Mouse (Mus musculus) intestine, postnatal 0 days (tissue): ENCODE data around the gene Hs3st1. TPM values are rescaled to one million over a fixed set of nuclear protein-coding genes. Genes with fewer than 3 reads are reported as not detected.
"Not testable (repeated sequence)": the region's sequence is repeated elsewhere in the genome, so short reads cannot be mapped to it uniquely, and the experiment has no call there.

Experiments used
- ATAC-seq: fragments of 200-750 bp; cut with Nextera tagmentation; 2 replicates; pipeline ENCODE4 v1.8.0; 2017; ENCODE audit warnings: mild to moderate bottlenecking, moderate TSS enrichment, moderate library complexity
- H3K27ac ChIP-seq: fragments of 300-500 bp; sonication (generic); 2 replicates; pipeline ENCODE4 v1.5.1; 2014; ENCODE audit warnings: mild to moderate bottlenecking, low read depth, low read length, moderate library complexity
- H3K27me3 ChIP-seq: fragments of 300-500 bp; sonication (generic); replicated peaks from 2 replicates; pipeline ENCODE4 v1.6.1; 2014; ENCODE audit warnings: low read length, mixed read lengths; ENCODE audit not compliant: control insufficient read depth, insufficient read depth
- H3K36me3 ChIP-seq: fragments of 300-500 bp; sonication (generic); 2 replicates; pipeline ENCODE4 v1.6.1; 2014; ENCODE audit warnings: mild to moderate bottlenecking, moderate library complexity; ENCODE audit not compliant: control insufficient read depth, insufficient read depth
- H3K4me1 ChIP-seq: fragments of 300-500 bp; sonication (generic); replicated peaks from 2 replicates; pipeline ENCODE4 v1.6.1; 2014; ENCODE audit warnings: antibody characterized with exemption, low read length, mixed read lengths; ENCODE audit not compliant: control insufficient read depth, insufficient read depth
- H3K4me2 ChIP-seq: fragments of 300-500 bp; sonication (generic); replicated peaks from 2 replicates; pipeline ENCODE4 v1.6.1; 2014; ENCODE audit warnings: low read depth, mild to moderate bottlenecking, moderate library complexity
- H3K4me3 ChIP-seq: fragments of 300-500 bp; sonication (generic); 2 replicates; pipeline ENCODE4 v1.5.1; 2014; ENCODE audit warnings: low read depth, low read length
- H3K9ac ChIP-seq: fragments of 300-500 bp; sonication (generic); 2 replicates; pipeline ENCODE4 v1.6.1; 2014; ENCODE audit warnings: mild to moderate bottlenecking, low read depth, low read length
- H3K9me3 ChIP-seq: fragments of 300-500 bp; sonication (generic); 2 replicates; pipeline ENCODE4 v1.6.1; 2016; ENCODE audit warnings: mixed run types; ENCODE audit not compliant: control insufficient read depth
- CTCF ChIP-seq: sonication (generic); IDR thresholded peaks from 2 replicates; pipeline ENCODE4 v1.5.1; 2016; ENCODE audit warnings: low read depth, mild to moderate bottlenecking, control low read depth, antibody characterized with exemption, moderate library complexity
- WGBS: fragments of 180-500 bp; shearing (Covaris S2); extraction: QIAGEN DNeasy Blood & Tissue Kit; methylation state at CpG from one replicate; pipeline ENCODE4 v1.1.7; 2014; 5-methylcytosine and 5-hydroxymethylcytosine counted together
- polyA plus RNA-seq: library from polyadenylated mRNA; unstranded; fragments of >200 nt; fragmentation: Nextera tagmentation; extraction: Ambion mirVana; gene quantifications from 2 replicates; pipeline ENCODE4 v1.2.1, GENCODE M21; 2015

Hs3st1 gene
- 7.9 and 8.5 TPM in 2 replicates for polyA plus RNA-seq

GRCm38 (mm10) chr5:39755375-39755774 is at the start of gene Hs3st1:
Gene Hs3st1, minus strand, starts transcription at chr5:39755475.
- H3K27me3 ChIP-seq, H3K36me3 ChIP-seq, H3K9me3 ChIP-seq, H3K4me2 ChIP-seq, H3K4me1 ChIP-seq, ATAC-seq, H3K9ac ChIP-seq, H3K27ac ChIP-seq, H3K4me3 ChIP-seq: not testable (repeated sequence)
- 95% methylated on average over 15 of the region's 15 CpGs for WGBS

GRCm38 (mm10) chr5:39804663-39805062 is 49.4 kb upstream of the Hs3st1 start:
- 80% methylated on average over 5 of the region's 5 CpGs for WGBS
- ATAC-seq: no peak
- Histone ChIP-seq H3K27me3 (no peaks in the 10 kb centered on the region), H3K4me1 (no peaks in the 10 kb centered on the region), H3K4me2 (no peak overlapping the region), H3K36me3 (no peaks in the 10 kb centered on the region), H3K4me3 (no peak overlapping the region), H3K27ac (no peak overlapping the region), H3K9me3 (no peaks in the 10 kb centered on the region), H3K9ac (no peak overlapping the region)
- TF ChIP-seq CTCF: no peak

- no peak overlapping the region for H3K4me2 ChIP-seq
- H3K4me1 ChIP-seq: no peaks in the 10 kb centered on the region
- ATAC-seq: no peak
- no peaks in the 10 kb centered on the region for H3K36me3 ChIP-seq
- no peak overlapping the region for H3K9ac ChIP-seq
- no peaks in the 10 kb centered on the region for H3K27me3 ChIP-seq
- 48% methylated on average over 3 of the region's 3 CpGs for WGBS
- H3K4me3 ChIP-seq: no peak overlapping the region
- H3K9me3 ChIP-seq: no peaks in the 10 kb centered on the region
- TF ChIP-seq CTCF: no peak
- no peak overlapping the region for H3K27ac ChIP-seq
Measured at GRCm38 (mm10) chr5:39803941-39804340, 48.7 kb upstream of the Hs3st1 start.

- no peak overlapping the region for H3K9ac ChIP-seq
- TF ChIP-seq CTCF: no peak
- H3K36me3 ChIP-seq: no peaks in the 10 kb centered on the region
- H3K4me3 ChIP-seq: no peak overlapping the region
- no peak overlapping the region for H3K27ac ChIP-seq
- no peak for ATAC-seq
- WGBS: 76% methylated on average over 3 of the region's 3 CpGs
- H3K4me1 ChIP-seq: no peaks in the 10 kb centered on the region
- H3K9me3 ChIP-seq: no peaks in the 10 kb centered on the region
- H3K27me3 ChIP-seq: no peaks in the 10 kb centered on the region
- no peak overlapping the region for H3K4me2 ChIP-seq
Measured at GRCm38 (mm10) chr5:39803457-39803856, 48.2 kb upstream of the Hs3st1 start.

GRCm38 (mm10) chr5:39802110-39802509 is 46.8 kb upstream of the Hs3st1 start:
- Histone ChIP-seq H3K9me3 (no peaks in the 10 kb centered on the region), H3K9ac (no peak overlapping the region), H3K4me3 (no peak overlapping the region), H3K4me1 (no peaks in the 10 kb centered on the region), H3K27ac (no peak overlapping the region), H3K36me3 (no peaks in the 10 kb centered on the region), H3K4me2 (no peak overlapping the region), H3K27me3 (no peaks in the 10 kb centered on the region)
- no peak for ATAC-seq
- no peak for TF ChIP-seq CTCF
- 82% methylated on average over 3 of the region's 3 CpGs for WGBS

GRCm38 (mm10) chr5:39777094-39777710 is 21.9 kb upstream of the Hs3st1 start:
- no peak overlapping the region for H3K9ac ChIP-seq
- H3K4me3 ChIP-seq: no peak overlapping the region
- H3K36me3 ChIP-seq: no peaks in the 10 kb centered on the region
- H3K9me3 ChIP-seq: no peaks in the 10 kb centered on the region
- no peak overlapping the region for H3K27ac ChIP-seq
- no peak for TF ChIP-seq CTCF
- no peak for ATAC-seq
- H3K27me3 ChIP-seq: no peaks in the 10 kb centered on the region
- no peak overlapping the region for H3K4me2 ChIP-seq
- WGBS: 69% methylated on average over 7 of the region's 7 CpGs
- no peaks in the 10 kb centered on the region for H3K4me1 ChIP-seq
